Comparison of ENCODE assay signal across 8 mouse cellular contexts in the genomic region with DNA sequence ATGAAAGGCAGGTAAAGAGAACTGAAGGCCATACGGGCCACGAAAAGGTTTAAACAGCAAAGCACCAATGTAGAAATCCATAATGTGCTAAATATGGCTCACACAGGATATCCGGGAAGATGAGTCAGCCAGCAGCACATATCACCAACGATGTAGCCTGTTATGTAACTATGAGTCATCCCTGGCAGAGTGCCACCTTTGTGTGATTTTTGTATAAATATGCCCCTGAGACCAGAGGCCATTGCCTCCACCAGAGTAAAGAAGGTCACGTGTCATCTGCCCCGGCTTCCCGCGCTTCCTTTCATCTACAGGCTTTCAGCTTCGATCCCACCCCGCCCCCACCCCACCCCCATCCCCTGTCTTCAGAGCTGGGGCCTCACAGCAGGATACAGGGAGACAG.
DNase-seq lines count a peak whose midpoint lies in the region; ATAC-seq lines count a peak whose summit lies in the region.

No protein-coding gene starts in this region.

- H3K4me2 ChIP-seq in heart, embryonic 13.5 days = peak overlapping the region; percentile 13; the same call in 1 of the 2 replicates
- H3K4me2 ChIP-seq in liver, embryonic 12.5 days = no peak overlapping the region

- peaks cover 16% of the 10 kb centered on the region for H3K4me1 ChIP-seq in heart, embryonic 13.5 days
- H3K4me1 ChIP-seq in liver, embryonic 12.5 days = peaks cover 2% of the 10 kb centered on the region; the same call in 1 of the 2 replicates

- no peak for ATAC-seq in heart, embryonic 13.5 days (ENCODE audit: extremely low read depth, insufficient number of reproducible peaks, low FRiP score, low TSS enrichment)
- peak; percentile 35; the same call in 1 of the 2 replicates for ATAC-seq in liver, embryonic 12.5 days

- 24% methylated on average over 10 of the region's 10 CpGs for WGBS in heart, embryonic 13.5 days
- WGBS in liver, embryonic 12.5 days (ENCODE audit: insufficient replicate concordance) = 21% methylated on average over 10 of the region's 10 CpGs

- no peaks in the 10 kb centered on the region for H3K27me3 ChIP-seq in heart, embryonic 13.5 days (replicated peaks)
- no peaks in the 10 kb centered on the region for H3K27me3 ChIP-seq in liver, embryonic 12.5 days (replicated peaks)

- H3K9ac ChIP-seq in heart, embryonic 13.5 days = no peak overlapping the region
- H3K9ac ChIP-seq in liver, embryonic 12.5 days = no peak overlapping the region

- DNase-seq in 3134 (ENCODE audit: extremely low read depth, insufficient read length, low spot score) (peak; percentile 47), adipocyte (ENCODE audit: low spot score) (peak; percentile 77)
- DNase-seq in embryo, embryonic 9.5 days (ENCODE audit: extremely low spot score) = peak; percentile 19
- peak; percentile 92 for DNase-seq in kidney, postnatal 10 days
- peak; percentile 28 for DNase-seq in neural tube, embryonic 10.5 days (ENCODE audit: extremely low spot score, low spot score)
- peak; percentile 81 for DNase-seq in testis, postnatal 10 days (ENCODE audit: low spot score)

- H3K9me3 ChIP-seq in heart, embryonic 13.5 days = 0 out of 2 replicates have a peak, but pooled peaks cover 3% of the 10 kb centered on the region
- H3K9me3 ChIP-seq in liver, embryonic 12.5 days (replicated peaks) = no peaks in the 10 kb centered on the region

- H3K4me3 ChIP-seq in heart, embryonic 13.5 days = no peak overlapping the region
- H3K4me3 ChIP-seq in liver, embryonic 12.5 days = no peak overlapping the region

- no peaks in the 10 kb centered on the region for H3K36me3 ChIP-seq in heart, embryonic 13.5 days
- H3K36me3 ChIP-seq in liver, embryonic 12.5 days = no peaks in the 10 kb centered on the region

- H3K27ac ChIP-seq in heart, embryonic 13.5 days (replicated peaks) = peak overlapping the region; percentile 56
- no peak overlapping the region for H3K27ac ChIP-seq in liver, embryonic 12.5 days

Comparison
In these comparisons a context has a peak if more than half of its experiments do, and no peak if none do; other contexts are left out.
1. DNase-seq: peak in every context shown above with its lines; median percentile 92 in kidney, postnatal 10 days; 81 in testis, postnatal 10 days; 77 in adipocyte; 47 in 3134; 28 in neural tube, embryonic 10.5 days; 19 in embryo, embryonic 9.5 days.